Comparison of ENCODE assay signal across 17 mouse cellular contexts in genomic region chr4:23587412-23587811, GRCm38 (mm10).
A peak's percentile ranks its signal among the peaks of the same experiment; 100 is the strongest.
DNase-seq lines count a peak whose midpoint lies in the region; ATAC-seq lines count a peak whose summit lies in the region.
"Had no signal": no experiment of that assay in that cellular context is flagged by ENCODE, and none has a peak within 500 bp of the region (broad histone marks: within the 10 kb centered on the region; RNA-seq: fewer than 3 reads in every experiment).

No protein-coding gene starts in this region.

- H3K27ac ChIP-seq in kidney, embryonic 16.5 days (ENCODE audit: low read length) = no peak overlapping the region
- H3K27ac ChIP-seq in intestine, embryonic 16.5 days (ENCODE audit: low read length) = no peak overlapping the region
- H3K27ac ChIP-seq in stomach, embryonic 15.5 days = no peak overlapping the region
- H3K27ac ChIP-seq in forebrain, embryonic 16.5 days (ENCODE audit: low read length) = no peak overlapping the region
- H3K27ac ChIP-seq: embryonic facial prominence, embryonic 10.5 days; forebrain, embryonic 13.5 days; gastrocnemius, adult 2 months; hindbrain, embryonic 13.5 days had no signal

- no peaks in the 10 kb centered on the region for H3K27me3 ChIP-seq in kidney, embryonic 16.5 days (ENCODE audit: insufficient read depth, low read length)
- H3K27me3 ChIP-seq in intestine, embryonic 16.5 days (replicated peaks; ENCODE audit: control insufficient read depth, insufficient read depth, low read length) = no peaks in the 10 kb centered on the region
- no peaks in the 10 kb centered on the region for H3K27me3 ChIP-seq in stomach, embryonic 15.5 days (replicated peaks)
- H3K27me3 ChIP-seq in forebrain, embryonic 16.5 days (replicated peaks; ENCODE audit: control insufficient read depth, insufficient read depth, low read length) = no peaks in the 10 kb centered on the region
- H3K27me3 ChIP-seq: forebrain, embryonic 13.5 days; hindbrain, embryonic 13.5 days had no signal

- H3K4me2 ChIP-seq in kidney, embryonic 16.5 days (replicated peaks; ENCODE audit: low read depth, low read length) = no peak overlapping the region
- no peak overlapping the region for H3K4me2 ChIP-seq in intestine, embryonic 16.5 days (ENCODE audit: low read depth, low read length)
- no peak overlapping the region for H3K4me2 ChIP-seq in stomach, embryonic 15.5 days
- H3K4me2 ChIP-seq in forebrain, embryonic 16.5 days (ENCODE audit: low read length) = no peak overlapping the region
- H3K4me2 ChIP-seq: forebrain, embryonic 13.5 days; hindbrain, embryonic 13.5 days had no signal

- H3K36me3 ChIP-seq in kidney, embryonic 16.5 days (ENCODE audit: insufficient read depth, low read length) = no peaks in the 10 kb centered on the region
- H3K36me3 ChIP-seq in intestine, embryonic 16.5 days (ENCODE audit: control insufficient read depth, insufficient read depth, low read length) = no peaks in the 10 kb centered on the region
- no peaks in the 10 kb centered on the region for H3K36me3 ChIP-seq in stomach, embryonic 15.5 days
- no peaks in the 10 kb centered on the region for H3K36me3 ChIP-seq in forebrain, embryonic 16.5 days (ENCODE audit: control insufficient read depth, insufficient read depth)
- H3K36me3 ChIP-seq: embryonic facial prominence, embryonic 10.5 days; hindbrain, embryonic 13.5 days had no signal

- 0 out of 2 replicates have a peak, but pooled peaks cover 6% of the 10 kb centered on the region for H3K4me1 ChIP-seq in kidney, embryonic 16.5 days (ENCODE audit: insufficient read depth, low read length)
- no peaks in the 10 kb centered on the region for H3K4me1 ChIP-seq in intestine, embryonic 16.5 days (ENCODE audit: control insufficient read depth, insufficient read depth, low read length)
- H3K4me1 ChIP-seq in stomach, embryonic 15.5 days = no peaks in the 10 kb centered on the region
- no peaks in the 10 kb centered on the region for H3K4me1 ChIP-seq in forebrain, embryonic 16.5 days (replicated peaks; ENCODE audit: control insufficient read depth, insufficient read depth, low read length)
- H3K4me1 ChIP-seq: embryonic facial prominence, embryonic 10.5 days; forebrain, embryonic 13.5 days had no signal

- DNase-seq in kidney, postnatal 14 days = no peak
- DNase-seq in urinary bladder, postnatal 4 days (ENCODE audit: low spot score in 2 of 2) = no peak
- DNase-seq: adrenal gland, adult 8-10 months; adrenal gland, postnatal 36 days; cerebellum, adult 2 months; cerebellum, postnatal 10 days; gastrocnemius, adult 2 months; gastrocnemius, postnatal 25 days; heart, postnatal 10 days; heart, postnatal 4 days had no signal

- peak; percentile 88 for ATAC-seq in kidney, embryonic 16.5 days (ENCODE audit: low FRiP score, low TSS enrichment)
- ATAC-seq in intestine, embryonic 16.5 days = peak; percentile 99
- ATAC-seq in stomach, embryonic 15.5 days (ENCODE audit: insufficient read depth, low FRiP score, low read depth) = peak; percentile 71
- no peak for ATAC-seq in forebrain, embryonic 16.5 days
- ATAC-seq: forebrain, embryonic 13.5 days had no signal

- no peak overlapping the region for H3K4me3 ChIP-seq in kidney, embryonic 16.5 days (ENCODE audit: low read length)
- no peak overlapping the region for H3K4me3 ChIP-seq in intestine, embryonic 16.5 days (ENCODE audit: low read length)
- H3K4me3 ChIP-seq in stomach, embryonic 15.5 days (replicated peaks) = no peak overlapping the region
- H3K4me3 ChIP-seq in forebrain, embryonic 16.5 days (replicated peaks; ENCODE audit: low read length) = no peak overlapping the region
- H3K4me3 ChIP-seq: embryonic facial prominence, embryonic 10.5 days; forebrain, embryonic 13.5 days; gastrocnemius, adult 2 months; hindbrain, embryonic 13.5 days had no signal

- H3K9me3 ChIP-seq in kidney, embryonic 16.5 days (ENCODE audit: low read length) = no peaks in the 10 kb centered on the region
- no peaks in the 10 kb centered on the region for H3K9me3 ChIP-seq in intestine, embryonic 16.5 days (ENCODE audit: control insufficient read depth, low read length)
- no peaks in the 10 kb centered on the region for H3K9me3 ChIP-seq in stomach, embryonic 15.5 days
- H3K9me3 ChIP-seq in forebrain, embryonic 16.5 days (ENCODE audit: control insufficient read depth, low read length) = no peaks in the 10 kb centered on the region
- H3K9me3 ChIP-seq: embryonic facial prominence, embryonic 10.5 days; forebrain, embryonic 13.5 days; hindbrain, embryonic 13.5 days had no signal

- WGBS in kidney, embryonic 16.5 days = 24% methylated on average over 2 of the region's 2 CpGs
- WGBS in intestine, embryonic 16.5 days = 30% methylated on average over 2 of the region's 2 CpGs
- 14% methylated on average over 2 of the region's 2 CpGs for WGBS in stomach, embryonic 15.5 days
- 87% methylated on average over 2 of the region's 2 CpGs for WGBS in forebrain, embryonic 16.5 days

- H3K9ac ChIP-seq in kidney, embryonic 16.5 days (replicated peaks; ENCODE audit: low read length) = no peak overlapping the region
- H3K9ac ChIP-seq in intestine, embryonic 16.5 days (ENCODE audit: low read depth, low read length) = no peak overlapping the region
- H3K9ac ChIP-seq in stomach, embryonic 15.5 days = no peak overlapping the region
- no peak overlapping the region for H3K9ac ChIP-seq in forebrain, embryonic 16.5 days (replicated peaks; ENCODE audit: low read depth, low read length)
- H3K9ac ChIP-seq: forebrain, embryonic 13.5 days; hindbrain, embryonic 13.5 days had no signal
